Mouse (Mus musculus) megakaryocyte, embryonic 14.5 days (primary cell): ENCODE results near the gene Haus8.

Source experiments
- FLI1 ChIP-seq: IDR thresholded peaks from 2 replicates; pipeline ENCODE4 v1.6.1; 2012; ENCODE audit warnings: low read length, inconsistent platforms, mixed read lengths
- GATA1 ChIP-seq: IDR thresholded peaks from 3 replicates; pipeline ENCODE4 v1.6.1; 2012; ENCODE audit warnings: mixed read lengths, low read length, inconsistent platforms, borderline replicate concordance

DNA sequence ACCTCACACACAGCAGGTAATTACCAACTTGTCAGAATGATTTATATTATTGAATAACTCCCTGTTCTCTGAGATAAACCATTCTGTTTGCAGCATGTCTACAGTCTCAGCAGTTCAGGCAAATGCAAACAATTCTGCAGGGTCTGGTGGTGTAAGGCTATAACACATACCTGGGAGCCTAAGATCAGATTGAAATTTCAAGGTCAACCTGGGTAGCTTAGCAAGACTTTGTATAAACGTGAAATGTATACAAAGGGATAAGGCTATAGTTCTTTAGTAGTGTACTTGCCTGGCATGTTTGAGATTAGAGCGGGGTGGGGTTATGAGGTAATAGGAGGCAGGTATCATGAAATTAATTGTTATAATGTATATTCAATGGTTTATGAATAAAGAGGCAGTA, 30.0 kb downstream of the Haus8 start:
- TF ChIP-seq GATA1 (no peak), FLI1 (no peak)
